Comparison of ENCODE assay signal across 29 mouse cellular contexts in the genomic region with DNA sequence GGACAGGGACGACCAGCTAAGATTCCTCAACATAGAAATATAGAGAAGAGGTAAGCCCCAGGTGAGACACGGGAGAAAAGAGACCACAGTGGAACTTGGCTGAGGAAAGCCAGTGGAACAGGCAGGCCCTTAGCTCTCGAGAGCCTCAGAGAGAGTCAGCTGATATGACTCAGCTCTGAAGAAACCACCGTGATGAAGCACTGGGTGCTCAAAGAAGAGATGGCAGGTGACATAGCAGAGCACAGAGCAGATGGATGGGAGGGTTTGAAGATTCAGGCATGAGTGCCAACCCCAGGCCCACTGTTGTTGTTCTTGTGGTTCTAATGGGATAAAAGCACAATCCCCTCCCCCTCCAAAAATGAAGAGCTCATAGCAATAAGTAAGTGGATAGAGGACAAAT.
"Had no signal": no experiment of that assay in that cellular context is flagged by ENCODE, and none has a peak within 500 bp of the region (broad histone marks: within the 10 kb centered on the region; RNA-seq: fewer than 3 reads in every experiment).

No protein-coding gene starts in this region.

- DNase-seq: left cerebral cortex, postnatal 4 days; liver; liver, embryonic 13.5 days; liver, postnatal 0 days; lung, adult 18-20 months; lung, adult 2 months; lung, embryonic 14.5 days; lung, postnatal 10 days; lung, postnatal 14 days; lung, postnatal 36 days; lung, postnatal 4 days; midbrain, embryonic 14.5 days had no signal

- H3K27me3 ChIP-seq: limb, embryonic 12.5 days; limb, embryonic 13.5 days; limb, embryonic 15.5 days; liver, embryonic 12.5 days; liver, embryonic 13.5 days; liver, embryonic 15.5 days; lung, embryonic 15.5 days; megakaryocyte, embryonic 14.5 days; midbrain, embryonic 12.5 days; midbrain, embryonic 13.5 days; midbrain, embryonic 15.5 days had no signal

- H3K4me3 ChIP-seq: limb, embryonic 10.5 days; limb, embryonic 12.5 days; limb, embryonic 13.5 days; limb, embryonic 15.5 days; liver, embryonic 12.5 days; liver, embryonic 13.5 days; liver, embryonic 15.5 days; lung, embryonic 15.5 days; megakaryocyte, embryonic 14.5 days; midbrain, embryonic 10.5 days; midbrain, embryonic 12.5 days; midbrain, embryonic 13.5 days; midbrain, embryonic 15.5 days; myocyte had no signal

- H3K9me3 ChIP-seq: limb, embryonic 10.5 days; limb, embryonic 12.5 days; limb, embryonic 13.5 days; limb, embryonic 15.5 days; liver, embryonic 12.5 days; liver, embryonic 13.5 days; liver, embryonic 15.5 days; lung, embryonic 15.5 days; midbrain, embryonic 10.5 days; midbrain, embryonic 12.5 days; midbrain, embryonic 13.5 days; midbrain, embryonic 15.5 days had no signal

- H3K4me1 ChIP-seq: limb, embryonic 10.5 days; limb, embryonic 12.5 days; limb, embryonic 13.5 days; limb, embryonic 15.5 days; liver, embryonic 12.5 days; liver, embryonic 13.5 days; liver, embryonic 15.5 days; lung, embryonic 15.5 days; megakaryocyte, embryonic 14.5 days; midbrain, embryonic 10.5 days; midbrain, embryonic 12.5 days; midbrain, embryonic 13.5 days; midbrain, embryonic 15.5 days had no signal

- H3K27ac ChIP-seq: limb, embryonic 10.5 days; limb, embryonic 12.5 days; limb, embryonic 13.5 days; limb, embryonic 15.5 days; liver, embryonic 12.5 days; liver, embryonic 13.5 days; liver, embryonic 14.5 days; liver, embryonic 15.5 days; lung, embryonic 15.5 days; macrophage; midbrain, embryonic 10.5 days; midbrain, embryonic 12.5 days; midbrain, embryonic 13.5 days; midbrain, embryonic 15.5 days had no signal

- H3K36me3 ChIP-seq: limb, embryonic 10.5 days; limb, embryonic 12.5 days; limb, embryonic 13.5 days; limb, embryonic 15.5 days; liver, embryonic 12.5 days; liver, embryonic 13.5 days; liver, embryonic 15.5 days; lung, embryonic 15.5 days; midbrain, embryonic 10.5 days; midbrain, embryonic 12.5 days; midbrain, embryonic 13.5 days; midbrain, embryonic 15.5 days had no signal

- H3K9ac ChIP-seq: limb, embryonic 12.5 days; limb, embryonic 13.5 days; limb, embryonic 15.5 days; liver, embryonic 12.5 days; liver, embryonic 13.5 days; liver, embryonic 14.5 days; liver, embryonic 15.5 days; liver, postnatal 0 days; lung, embryonic 14.5 days; lung, embryonic 15.5 days; midbrain, embryonic 12.5 days; midbrain, embryonic 13.5 days; midbrain, embryonic 15.5 days had no signal

- H3K4me2 ChIP-seq: limb, embryonic 12.5 days; limb, embryonic 13.5 days; limb, embryonic 15.5 days; liver, embryonic 11.5 days; liver, embryonic 12.5 days; liver, embryonic 13.5 days; liver, embryonic 15.5 days; lung, embryonic 14.5 days; lung, embryonic 15.5 days; midbrain, embryonic 11.5 days; midbrain, embryonic 12.5 days; midbrain, embryonic 13.5 days; midbrain, embryonic 15.5 days had no signal
